Mouse (Mus musculus): ENCODE measurements at regions not wholly inside any gene's neighbourhood (a gene's known extent, or its start where the extent isn't known, plus 50 kb on each side); places are given as distances from the start of the nearest gene placed in this dataset.
A peak's percentile ranks its signal among the peaks of the same experiment; 100 is the strongest.

DNA sequence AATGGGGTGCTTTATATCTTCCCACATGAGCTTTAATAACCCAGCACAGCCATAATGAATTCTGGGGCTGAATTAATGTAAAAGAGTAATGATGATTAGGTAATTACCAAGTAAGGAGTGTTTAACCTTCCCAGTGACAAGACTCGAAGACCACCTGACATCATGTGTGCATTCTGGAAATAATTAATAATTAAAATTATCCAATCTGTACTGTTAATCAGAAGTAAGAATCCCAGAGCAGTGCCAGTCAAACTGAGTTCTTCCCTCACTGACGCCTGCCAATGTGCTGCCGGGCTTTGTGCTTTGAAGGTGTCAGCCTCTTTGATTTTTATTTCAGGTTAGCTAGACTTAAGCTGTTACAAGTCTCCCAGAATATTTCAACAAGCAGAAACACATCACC is 183.0 kb upstream of the Plxna2 start:
- no peaks in the 10 kb centered on the region for H3K27me3 ChIP-seq (ENCODE audit: control insufficient read depth, insufficient read depth, insufficient read length)
- H3K79me2 ChIP-seq (ENCODE audit: control insufficient read depth, insufficient read depth) = no peaks in the 10 kb centered on the region
- H3K4me2 ChIP-seq (ENCODE audit: low read depth) = no peak overlapping the region
- TF ChIP-seq CEBPB (IDR thresholded peaks at IDR 0.05; ENCODE audit: insufficient read depth, poor library complexity, severe bottlenecking) = no peak
- TF ChIP-seq USF1 (IDR thresholded peaks at IDR 0.05; ENCODE audit: low read depth) = no peak
- no peak for TF ChIP-seq POLR2AphosphoS2 (IDR thresholded peaks at IDR 0.05; ENCODE audit: insufficient read length, low read depth)
- no peaks in the 10 kb centered on the region for H3K36me3 ChIP-seq (ENCODE audit: control insufficient read depth, insufficient read depth)
- no peak overlapping the region for H3ac ChIP-seq (ENCODE audit: control insufficient read depth, insufficient read length)
- no peak overlapping the region for H3K4me3 ChIP-seq

DNA sequence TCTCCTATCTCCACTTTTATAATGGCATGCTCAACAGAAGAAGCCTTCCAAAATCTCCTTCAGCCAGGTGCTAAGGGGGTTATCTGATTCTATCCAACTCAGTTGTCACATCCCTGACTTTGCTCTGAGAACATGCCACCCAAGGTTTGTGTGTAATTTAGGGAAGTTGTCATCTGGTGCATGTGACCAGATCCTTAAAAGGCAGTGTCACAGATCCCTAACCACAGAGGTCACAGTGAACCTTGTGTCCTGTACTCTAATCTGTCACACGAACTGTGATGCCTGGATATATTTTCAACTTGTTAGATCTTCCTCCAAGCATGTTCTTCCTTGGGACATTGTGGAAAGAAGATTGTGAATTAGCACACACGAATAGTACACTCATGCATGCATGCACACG is 189.4 kb upstream of the Plxna2 start:
- H3K27me3 ChIP-seq (ENCODE audit: control insufficient read depth, insufficient read depth, insufficient read length) = no peaks in the 10 kb centered on the region
- H3ac ChIP-seq (ENCODE audit: control insufficient read depth, insufficient read length) = no peak overlapping the region
- TF ChIP-seq SRF (IDR thresholded peaks at IDR 0.05; ENCODE audit: control insufficient read depth, insufficient read length, low read depth) (no peak), E2F4 (IDR thresholded peaks at IDR 0.05; ENCODE audit: insufficient read depth) (no peak), CEBPB (IDR thresholded peaks at IDR 0.05; ENCODE audit: insufficient read depth, poor library complexity, severe bottlenecking) (no peak), MAX (IDR thresholded peaks at IDR 0.05; ENCODE audit: low read depth) (no peak), TCF3 (IDR thresholded peaks at IDR 0.05; ENCODE audit: insufficient read length, low read depth) (no peak), USF1 (IDR thresholded peaks at IDR 0.05; ENCODE audit: low read depth) (no peak), POLR2AphosphoS2 (IDR thresholded peaks at IDR 0.05; ENCODE audit: insufficient read length, low read depth) (no peak), POLR2A (IDR thresholded peaks at IDR 0.05; ENCODE audit: insufficient read length, low read depth) (no peak), MYOG (IDR thresholded peaks at IDR 0.05; ENCODE audit: control insufficient read depth in 1 of 3, insufficient read depth in 1 of 3, insufficient read length in 2 of 3, low read depth in 2 of 3) (no peak), REST (IDR thresholded peaks at IDR 0.05; ENCODE audit: insufficient read depth, insufficient read length) (no peak), MYOD1 (IDR thresholded peaks at IDR 0.05; ENCODE audit: control insufficient read depth in 1 of 3, insufficient read length in 2 of 3, low read depth in 2 of 3) (no peak), TCF12 (IDR thresholded peaks at IDR 0.05; ENCODE audit: insufficient read depth, poor library complexity, severe bottlenecking) (no peak)
- no peaks in the 10 kb centered on the region for H3K36me3 ChIP-seq (ENCODE audit: control insufficient read depth, insufficient read depth)
- H3K4me3 ChIP-seq = no peak overlapping the region
- H3K79me2 ChIP-seq (ENCODE audit: control insufficient read depth, insufficient read depth) = no peaks in the 10 kb centered on the region
- no peak overlapping the region for H3K4me2 ChIP-seq (ENCODE audit: low read depth)

DNA sequence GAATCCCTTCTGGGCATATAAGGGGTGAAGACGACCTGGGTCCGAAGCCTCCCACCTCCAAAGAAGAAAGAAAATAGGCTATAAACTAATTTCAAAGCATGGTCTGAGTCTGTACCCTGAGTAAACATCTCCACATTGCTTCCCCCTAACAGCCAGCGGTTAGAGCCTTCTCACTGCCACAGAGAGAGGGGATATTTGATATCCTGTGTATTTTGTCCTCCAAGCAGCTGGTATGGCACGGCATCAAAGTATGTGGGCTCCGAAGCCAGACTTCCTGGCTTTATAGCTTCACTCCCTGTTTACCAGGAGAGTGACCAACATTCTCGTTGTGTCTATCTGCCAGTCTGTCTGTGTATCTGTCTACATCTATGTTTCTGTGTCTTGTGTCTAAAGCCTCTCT is 191.7 kb upstream of the Plxna2 start:
- no peak overlapping the region for H3ac ChIP-seq (ENCODE audit: control insufficient read depth, insufficient read length)
- H3K4me3 ChIP-seq = no peak overlapping the region
- no peaks in the 10 kb centered on the region for H3K79me2 ChIP-seq (ENCODE audit: control insufficient read depth, insufficient read depth)
- no peak for TF ChIP-seq MYOG (IDR thresholded peaks at IDR 0.05; ENCODE audit: control insufficient read depth in 1 of 3, insufficient read depth in 1 of 3, insufficient read length in 2 of 3, low read depth in 2 of 3)
- TF ChIP-seq TCF3 (IDR thresholded peaks at IDR 0.05; ENCODE audit: insufficient read length, low read depth) = no peak
- TF ChIP-seq E2F4 (IDR thresholded peaks at IDR 0.05; ENCODE audit: insufficient read depth) = no peak
- TF ChIP-seq POLR2A (IDR thresholded peaks at IDR 0.05; ENCODE audit: insufficient read length, low read depth) = no peak
- TF ChIP-seq USF1 (IDR thresholded peaks at IDR 0.05; ENCODE audit: low read depth) = no peak
- TF ChIP-seq POLR2AphosphoS2 (IDR thresholded peaks at IDR 0.05; ENCODE audit: insufficient read length, low read depth) = no peak
- TF ChIP-seq TCF12 (IDR thresholded peaks at IDR 0.05; ENCODE audit: insufficient read depth, poor library complexity, severe bottlenecking) = no peak
- TF ChIP-seq CEBPB (IDR thresholded peaks at IDR 0.05; ENCODE audit: insufficient read depth, poor library complexity, severe bottlenecking) = no peak
- TF ChIP-seq SRF (IDR thresholded peaks at IDR 0.05; ENCODE audit: control insufficient read depth, insufficient read length, low read depth) = no peak
- TF ChIP-seq MYOD1 (IDR thresholded peaks at IDR 0.05; ENCODE audit: control insufficient read depth in 1 of 3, insufficient read length in 2 of 3, low read depth in 2 of 3) = no peak
- TF ChIP-seq MAX (IDR thresholded peaks at IDR 0.05; ENCODE audit: low read depth) = no peak
- TF ChIP-seq REST (IDR thresholded peaks at IDR 0.05; ENCODE audit: insufficient read depth, insufficient read length) = no peak
- peak overlapping the region; percentile 12 for H3K4me2 ChIP-seq (ENCODE audit: low read depth)
- no peaks in the 10 kb centered on the region for H3K36me3 ChIP-seq (ENCODE audit: control insufficient read depth, insufficient read depth)
- H3K27me3 ChIP-seq (ENCODE audit: control insufficient read depth, insufficient read depth, insufficient read length) = no peaks in the 10 kb centered on the region

DNA sequence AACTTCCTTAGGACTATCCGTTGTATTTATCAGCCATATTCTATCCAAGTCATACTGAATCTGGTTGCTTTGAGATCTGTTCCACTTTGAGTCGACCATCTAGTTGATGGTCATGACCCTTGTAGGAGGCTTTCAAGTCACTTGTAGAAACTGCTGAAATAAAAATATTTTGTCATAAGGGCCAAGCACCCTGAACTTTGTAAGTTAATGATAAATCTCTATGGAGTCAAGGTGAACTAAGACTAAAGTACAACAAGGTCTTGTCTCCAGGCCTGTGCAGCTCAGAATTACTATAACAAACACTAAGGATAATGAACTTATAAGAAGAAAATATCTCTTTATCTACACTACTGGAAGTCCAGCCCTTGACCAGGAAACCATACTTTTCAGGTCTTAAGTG is 193.8 kb upstream of the Plxna2 start:
- H3K27me3 ChIP-seq (ENCODE audit: control insufficient read depth, insufficient read depth, insufficient read length) = no peaks in the 10 kb centered on the region
- no peaks in the 10 kb centered on the region for H3K36me3 ChIP-seq (ENCODE audit: control insufficient read depth, insufficient read depth)
- H3ac ChIP-seq (ENCODE audit: control insufficient read depth, insufficient read length) = no peak overlapping the region
- no peak overlapping the region for H3K4me2 ChIP-seq (ENCODE audit: low read depth)
- no peak for TF ChIP-seq MYOG (IDR thresholded peaks at IDR 0.05; ENCODE audit: control insufficient read depth in 1 of 3, insufficient read depth in 1 of 3, insufficient read length in 2 of 3, low read depth in 2 of 3)
- TF ChIP-seq E2F4 (IDR thresholded peaks at IDR 0.05; ENCODE audit: insufficient read depth) = no peak
- TF ChIP-seq SRF (IDR thresholded peaks at IDR 0.05; ENCODE audit: control insufficient read depth, insufficient read length, low read depth) = no peak
- no peak for TF ChIP-seq TCF12 (IDR thresholded peaks at IDR 0.05; ENCODE audit: insufficient read depth, poor library complexity, severe bottlenecking)
- no peaks in the 10 kb centered on the region for H3K79me2 ChIP-seq (ENCODE audit: control insufficient read depth, insufficient read depth)
- H3K4me3 ChIP-seq = no peak overlapping the region

DNA sequence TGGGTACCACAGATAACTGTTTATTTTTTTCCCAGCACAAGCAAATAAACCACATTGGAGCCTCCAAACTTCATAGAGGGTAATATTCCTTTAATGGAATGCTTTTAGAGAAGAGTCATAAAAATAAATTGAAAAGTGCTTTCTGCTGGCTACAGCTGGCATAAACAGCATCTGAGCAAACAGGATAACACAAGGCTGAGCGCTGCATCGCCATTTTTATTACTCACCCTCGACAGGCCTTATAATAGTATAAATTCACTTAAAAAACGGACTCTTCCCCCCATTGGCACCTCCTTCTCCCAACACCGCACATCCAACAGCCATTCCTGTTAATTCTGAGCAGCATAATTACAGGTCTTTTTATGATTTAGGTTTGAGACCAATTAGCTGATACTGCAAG is 205.8 kb upstream of the Plxna2 start:
- TF ChIP-seq MAX (IDR thresholded peaks at IDR 0.05; ENCODE audit: low read depth) = no peak
- TF ChIP-seq MYOD1 (IDR thresholded peaks at IDR 0.05; ENCODE audit: control insufficient read depth in 1 of 3, insufficient read length in 2 of 3, low read depth in 2 of 3) = no peak
- TF ChIP-seq SRF (IDR thresholded peaks at IDR 0.05; ENCODE audit: control insufficient read depth, insufficient read length, low read depth) = no peak
- TF ChIP-seq E2F4 (IDR thresholded peaks at IDR 0.05; ENCODE audit: insufficient read depth) = no peak
- TF ChIP-seq MYOG (IDR thresholded peaks at IDR 0.05; ENCODE audit: control insufficient read depth in 1 of 3, insufficient read depth in 1 of 3, insufficient read length in 2 of 3, low read depth in 2 of 3) = no peak
- TF ChIP-seq REST (IDR thresholded peaks at IDR 0.05; ENCODE audit: insufficient read depth, insufficient read length) = no peak
- no peak for TF ChIP-seq CEBPB (IDR thresholded peaks at IDR 0.05; ENCODE audit: insufficient read depth, poor library complexity, severe bottlenecking)
- Histone ChIP-seq H3K27me3 (ENCODE audit: control insufficient read depth, insufficient read depth, insufficient read length) (no peaks in the 10 kb centered on the region), H3K79me2 (ENCODE audit: control insufficient read depth, insufficient read depth) (no peaks in the 10 kb centered on the region), H3K4me3 (no peak overlapping the region), H3K4me2 (ENCODE audit: low read depth) (no peak overlapping the region), H3K36me3 (ENCODE audit: control insufficient read depth, insufficient read depth) (no peaks in the 10 kb centered on the region), H3ac (ENCODE audit: control insufficient read depth, insufficient read length) (no peak overlapping the region)

Data from myocyte (in vitro differentiated cells).